Mouse (Mus musculus) testis, adult 2 months (tissue): Measurements from ENCODE around the gene Prkce. TPM values are rescaled to one million over a fixed set of nuclear protein-coding genes. Genes with fewer than 3 reads are reported as not detected.

Experiments
- H3K27ac ChIP-seq: fragments of 200-500 bp; 2 replicates; pipeline ENCODE4 v1.5.1; 2012; ENCODE audit warnings: low read depth, low read length; ENCODE audit not compliant: control insufficient read depth, insufficient read depth
- H3K27me3 ChIP-seq: fragments of 200-500 bp; 2 replicates; pipeline ENCODE4 v1.6.1; 2012; ENCODE audit warnings: mild to moderate bottlenecking, low read length, moderate library complexity; ENCODE audit not compliant: control insufficient read depth, insufficient read depth
- H3K36me3 ChIP-seq: fragments of 200-500 bp; 2 replicates; pipeline ENCODE4 v1.6.1; 2012; ENCODE audit warnings: mild to moderate bottlenecking, low read length; ENCODE audit not compliant: control insufficient read depth, insufficient read depth
- H3K4me1 ChIP-seq: fragments of 200-500 bp; 2 replicates; pipeline ENCODE4 v1.6.1; 2012; ENCODE audit warnings: low read length; ENCODE audit not compliant: control insufficient read depth, insufficient read depth
- H3K4me3 ChIP-seq: fragments of 200-500 bp; 2 replicates; pipeline ENCODE4 v1.5.1; 2012; ENCODE audit warnings: low read depth, mild to moderate bottlenecking, low read length, moderate library complexity, mixed read lengths; ENCODE audit not compliant: control insufficient read depth
- CTCF ChIP-seq: fragments of 200-500 bp; IDR thresholded peaks from 2 replicates; pipeline ENCODE4 v1.5.1; 2012; ENCODE audit warnings: low read depth, mild to moderate bottlenecking, inconsistent platforms, low read length, moderate library complexity; ENCODE audit not compliant: control insufficient read depth, insufficient read depth, insufficient replicate concordance
- POLR2A ChIP-seq: fragments of 200-500 bp; IDR thresholded peaks from 2 replicates; pipeline ENCODE4 v1.6.1; 2012; ENCODE audit warnings: low read depth, mild to moderate bottlenecking, inconsistent platforms, low read length, moderate library complexity; ENCODE audit not compliant: control insufficient read depth
- polyA plus RNA-seq: library from polyadenylated mRNA; depleted of rRNA; stranded (reverse); fragments of >200 nt; gene quantifications from 2 replicates; pipeline ENCODE4 v1.2.3, GENCODE M21; 2012

Prkce gene
- polyA plus RNA-seq, 1 experiment, result 1.2 TPM

- no peak overlapping the region for H3K27ac ChIP-seq
- H3K36me3 ChIP-seq, result no peaks in the 10 kb centered on the region
- no peak overlapping the region for H3K4me3 ChIP-seq
- H3K27me3 ChIP-seq, result no peaks in the 10 kb centered on the region
- H3K4me1 ChIP-seq, result peaks cover 7% of the 10 kb centered on the region
- no peak for TF ChIP-seq CTCF
- no peak for TF ChIP-seq POLR2A
These were observed 58.6 kb downstream of the Prkce start for GRCm38 (mm10) chr17:86226198-86226597.

- Histone ChIP-seq H3K4me1 (peaks cover 8% of the 10 kb centered on the region), H3K4me3 (no peak overlapping the region), H3K36me3 (no peaks in the 10 kb centered on the region), H3K27me3 (no peaks in the 10 kb centered on the region), H3K27ac (no peak overlapping the region)
- TF ChIP-seq CTCF (no peak), POLR2A (no peak)
These were observed 59.0 kb downstream of the Prkce start for GRCm38 (mm10) chr17:86226635-86227034.

GRCm38 (mm10) chr17:86227389-86227788 lies 59.8 kb downstream of the Prkce start:
- H3K27me3 ChIP-seq, result no peaks in the 10 kb centered on the region
- H3K27ac ChIP-seq, result no peak overlapping the region
- H3K4me3 ChIP-seq, result no peak overlapping the region; the same call in 1 of the 2 replicates
- H3K36me3 ChIP-seq, result no peaks in the 10 kb centered on the region
- TF ChIP-seq CTCF (no peak), POLR2A (no peak)
- H3K4me1 ChIP-seq, result peaks cover 13% of the 10 kb centered on the region

- no peaks in the 10 kb centered on the region for H3K36me3 ChIP-seq
- no peaks in the 10 kb centered on the region for H3K27me3 ChIP-seq
- H3K4me1 ChIP-seq, result peaks cover 13% of the 10 kb centered on the region
- TF ChIP-seq POLR2A (no peak), CTCF (no peak)
- H3K4me3 ChIP-seq, result peak overlapping the region; percentile 81
- peak overlapping the region; percentile 98 for H3K27ac ChIP-seq
These were observed 61.3 kb downstream of the Prkce start for GRCm38 (mm10) chr17:86228850-86229249.

GRCm38 (mm10) chr17:86230141-86230633 lies 62.6 kb downstream of the Prkce start:
- H3K27me3 ChIP-seq, result no peaks in the 10 kb centered on the region
- TF ChIP-seq POLR2A, result peak; percentile 92; the same call in 1 of the 2 replicates
- no peak for TF ChIP-seq CTCF
- H3K27ac ChIP-seq, result peak overlapping the region; percentile 98
- no peaks in the 10 kb centered on the region for H3K36me3 ChIP-seq
- peaks cover 13% of the 10 kb centered on the region for H3K4me1 ChIP-seq
- H3K4me3 ChIP-seq, result peak overlapping the region; percentile 85

- H3K4me1 ChIP-seq, result peaks cover 17% of the 10 kb centered on the region
- TF ChIP-seq CTCF (no peak), POLR2A (no peak)
- no peaks in the 10 kb centered on the region for H3K36me3 ChIP-seq
- peak overlapping the region; percentile 56 for H3K4me3 ChIP-seq
- H3K27ac ChIP-seq, result peak overlapping the region; percentile 62
- no peaks in the 10 kb centered on the region for H3K27me3 ChIP-seq
These were observed 64.2 kb downstream of the Prkce start for GRCm38 (mm10) chr17:86231741-86232179.

- Histone ChIP-seq H3K4me3 (no peak overlapping the region; the same call in 1 of the 2 replicates), H3K4me1 (peaks cover 18% of the 10 kb centered on the region), H3K27ac (peak overlapping the region; percentile 62), H3K27me3 (no peaks in the 10 kb centered on the region), H3K36me3 (no peaks in the 10 kb centered on the region)
- TF ChIP-seq POLR2A (no peak), CTCF (no peak)
These were observed 64.7 kb downstream of the Prkce start for GRCm38 (mm10) chr17:86232248-86232647.

GRCm38 (mm10) chr17:86234587-86235150 lies 67.1 kb downstream of the Prkce start:
- Histone ChIP-seq H3K27ac (no peak overlapping the region), H3K4me1 (peaks cover 11% of the 10 kb centered on the region), H3K27me3 (no peaks in the 10 kb centered on the region), H3K4me3 (no peak overlapping the region), H3K36me3 (no peaks in the 10 kb centered on the region)
- no peak for TF ChIP-seq POLR2A
- TF ChIP-seq CTCF, result no peak
